Mouse (Mus musculus) kidney, adult 2 months (tissue): ENCODE data around the gene Gm42421. TPM values are rescaled to one million over a fixed set of nuclear protein-coding genes. Genes with fewer than 3 reads are reported as not detected.

Experiments
- DNase-seq: peaks from one replicate; pipeline ENCODE4 v3.0.0; 2021
- H3K27ac ChIP-seq: fragments of 200-500 bp; 2 replicates; pipeline ENCODE4 v1.5.1; 2012; ENCODE audit warnings: low read depth, low read length, control low read depth, inconsistent platforms; ENCODE audit not compliant: insufficient read depth
- H3K27me3 ChIP-seq: fragments of 200-500 bp; replicated peaks from 2 replicates; pipeline ENCODE4 v1.6.1; 2012; ENCODE audit warnings: mild to moderate bottlenecking, moderate library complexity, low read length, inconsistent platforms; ENCODE audit not compliant: control insufficient read depth, insufficient read depth
- H3K36me3 ChIP-seq: fragments of 200-500 bp; 2 replicates; pipeline ENCODE4 v1.6.1; 2012; ENCODE audit warnings: mild to moderate bottlenecking, moderate library complexity, low read length, inconsistent platforms; ENCODE audit not compliant: control insufficient read depth, insufficient read depth
- H3K4me1 ChIP-seq: fragments of 200-500 bp; 2 replicates; pipeline ENCODE4 v1.6.1; 2011; ENCODE audit warnings: low read length; ENCODE audit not compliant: control insufficient read depth, insufficient read depth
- H3K4me3 ChIP-seq: fragments of 200-500 bp; 2 replicates; pipeline ENCODE4 v1.5.1; 2011; ENCODE audit warnings: mild to moderate bottlenecking, low read depth, low read length, control low read depth; ENCODE audit not compliant: insufficient read depth
- CTCF ChIP-seq: fragments of 200-500 bp; conservative IDR thresholded peaks from 2 replicates; pipeline ENCODE4 v1.5.1; 2011; ENCODE audit warnings: low read depth, mild to moderate bottlenecking, control low read depth, low read length, moderate library complexity, mixed read lengths; ENCODE audit not compliant: insufficient read depth, insufficient read length
- POLR2A ChIP-seq: fragments of 200-500 bp; IDR thresholded peaks from one replicate; pipeline ENCODE4 v1.6.1; 2011; ENCODE audit warnings: low read depth, low read length, control low read depth
- WGBS: fragments of 180-500 bp; shearing (Covaris S2); methylation state at CpG from one replicate; pipeline ENCODE4 v1.1.7; 2018; 5-methylcytosine and 5-hydroxymethylcytosine counted together
- polyA plus RNA-seq: library from polyadenylated mRNA; depleted of rRNA; stranded (reverse); fragments of >200 nt; gene quantifications from 2 replicates; pipeline ENCODE4 v1.2.3, GENCODE M21; 2012

Gm42421 gene
- polyA plus RNA-seq, 1 experiment: not detected

DNA sequence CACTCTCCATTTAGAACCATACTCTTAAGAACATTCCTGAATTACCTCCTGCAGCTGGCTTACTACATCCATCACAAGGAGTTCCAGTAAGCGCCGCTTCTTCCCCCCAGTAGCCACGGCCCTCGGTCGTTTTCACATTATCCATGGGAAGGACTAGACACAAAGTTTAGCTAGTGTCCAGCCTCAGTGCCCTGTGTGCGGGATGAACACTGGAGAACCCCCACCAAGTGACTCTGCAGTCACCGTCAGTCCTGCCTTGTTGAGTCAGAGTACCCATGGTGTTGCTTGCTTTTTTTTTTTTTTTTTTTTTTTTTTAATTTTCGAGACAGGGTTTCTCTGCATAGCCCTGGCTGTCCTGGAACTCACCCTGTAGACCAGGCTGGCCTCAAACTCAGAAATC is 33.2 kb downstream of the Gm42421 start:
- no peak overlapping the region for H3K27ac ChIP-seq
- H3K4me1 ChIP-seq: no peaks in the 10 kb centered on the region
- no peaks in the 10 kb centered on the region for H3K27me3 ChIP-seq
- H3K36me3 ChIP-seq: no peaks in the 10 kb centered on the region
- no peak for DNase-seq
- TF ChIP-seq POLR2A (no peak), CTCF (no peak)
- H3K4me3 ChIP-seq: no peak overlapping the region
- 90% methylated on average over 7 of the region's 8 CpGs for WGBS

DNA sequence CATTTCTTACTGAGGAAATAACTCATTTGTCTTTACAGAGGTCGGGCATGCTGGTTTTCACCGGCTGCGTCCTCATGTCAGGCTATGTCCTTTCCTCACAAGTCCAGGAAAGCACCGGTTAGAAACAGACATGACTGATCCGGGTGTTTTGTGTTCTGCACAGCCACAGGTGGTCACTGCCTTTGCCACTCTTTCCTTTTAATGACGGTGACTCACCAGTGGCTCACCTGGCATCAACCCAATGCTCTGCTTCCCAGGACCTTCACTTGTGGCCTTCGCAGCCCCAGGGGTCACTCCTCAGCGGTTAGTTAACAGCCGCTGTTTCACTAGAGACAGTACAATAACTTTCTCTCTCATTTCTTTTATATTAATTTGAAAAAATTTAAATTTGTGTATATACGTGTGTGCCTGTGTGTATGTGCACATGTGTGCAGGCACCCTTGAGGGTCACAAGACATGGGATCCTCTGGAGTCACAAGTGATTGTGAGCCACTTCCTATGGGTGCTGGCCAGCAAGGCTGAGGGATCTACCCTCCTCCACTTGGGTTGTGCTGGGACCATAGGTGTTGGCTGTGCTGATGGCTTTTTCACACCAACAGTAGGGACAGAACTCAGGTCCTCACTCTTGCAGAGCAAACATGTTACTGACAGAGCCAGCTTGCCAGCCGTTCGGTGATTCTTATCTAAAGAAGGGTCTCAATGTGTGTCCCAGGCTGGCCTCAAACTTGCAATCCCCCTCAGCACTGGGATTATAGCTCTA is 37.8 kb downstream of the Gm42421 start:
- TF ChIP-seq POLR2A: no peak
- TF ChIP-seq CTCF: no peak
- H3K27ac ChIP-seq: no peak overlapping the region
- no peaks in the 10 kb centered on the region for H3K27me3 ChIP-seq
- WGBS: 70% methylated on average over 12 of the region's 12 CpGs
- no peak overlapping the region for H3K4me3 ChIP-seq
- DNase-seq: no peak
- H3K36me3 ChIP-seq: no peaks in the 10 kb centered on the region
- H3K4me1 ChIP-seq: no peaks in the 10 kb centered on the region

DNA sequence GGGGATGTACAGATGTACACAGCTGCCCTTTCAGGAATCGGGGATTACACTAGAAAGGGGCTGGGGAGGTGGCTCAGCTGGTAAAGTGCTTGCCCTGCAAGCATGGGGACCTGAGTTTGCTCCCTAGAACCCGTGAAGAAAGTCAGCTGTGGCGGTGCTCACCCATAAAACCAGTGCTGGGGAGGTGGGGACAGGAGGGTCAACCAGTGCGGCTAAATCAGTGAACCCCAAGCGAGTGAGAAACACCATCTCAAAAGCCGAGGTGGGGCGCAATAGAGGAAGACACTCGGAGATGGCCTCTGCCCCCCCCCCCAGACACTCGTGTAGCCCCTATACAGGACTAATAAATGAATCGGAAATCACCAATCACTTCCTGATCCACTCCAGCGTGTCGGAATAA is 38.7 kb downstream of the Gm42421 start:
- H3K27me3 ChIP-seq: no peaks in the 10 kb centered on the region
- H3K36me3 ChIP-seq: no peaks in the 10 kb centered on the region
- no peaks in the 10 kb centered on the region for H3K4me1 ChIP-seq
- no peak overlapping the region for H3K27ac ChIP-seq
- no peak for TF ChIP-seq POLR2A
- TF ChIP-seq CTCF: no peak
- 87% methylated on average over 12 of the region's 12 CpGs for WGBS
- no peak overlapping the region for H3K4me3 ChIP-seq
- DNase-seq: no peak

DNA sequence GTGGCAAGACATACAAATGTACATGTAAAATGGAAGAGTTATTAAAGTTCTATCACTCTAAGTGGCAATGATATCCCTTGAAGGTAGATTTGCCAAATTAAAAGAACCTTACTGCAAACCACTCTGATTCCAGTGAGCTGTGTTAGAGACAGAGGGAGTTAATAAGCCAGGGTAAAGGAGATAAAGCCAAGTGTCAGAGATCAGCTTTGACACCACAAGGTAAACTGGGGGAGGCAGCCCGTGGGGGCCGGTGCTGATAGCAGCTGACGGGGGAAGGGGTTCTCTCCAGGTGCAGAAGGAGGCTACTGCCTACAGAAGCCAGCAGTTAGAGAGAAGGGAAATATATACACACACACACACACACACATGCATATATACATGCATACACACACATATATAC is 44.7 kb downstream of the Gm42421 start:
- Histone ChIP-seq H3K27ac (no peak overlapping the region), H3K4me1 (no peaks in the 10 kb centered on the region), H3K36me3 (no peaks in the 10 kb centered on the region), H3K4me3 (no peak overlapping the region), H3K27me3 (no peaks in the 10 kb centered on the region)
- TF ChIP-seq POLR2A (no peak), CTCF (no peak)
- 61% methylated on average over 3 of the region's 3 CpGs for WGBS
- no peak for DNase-seq

DNA sequence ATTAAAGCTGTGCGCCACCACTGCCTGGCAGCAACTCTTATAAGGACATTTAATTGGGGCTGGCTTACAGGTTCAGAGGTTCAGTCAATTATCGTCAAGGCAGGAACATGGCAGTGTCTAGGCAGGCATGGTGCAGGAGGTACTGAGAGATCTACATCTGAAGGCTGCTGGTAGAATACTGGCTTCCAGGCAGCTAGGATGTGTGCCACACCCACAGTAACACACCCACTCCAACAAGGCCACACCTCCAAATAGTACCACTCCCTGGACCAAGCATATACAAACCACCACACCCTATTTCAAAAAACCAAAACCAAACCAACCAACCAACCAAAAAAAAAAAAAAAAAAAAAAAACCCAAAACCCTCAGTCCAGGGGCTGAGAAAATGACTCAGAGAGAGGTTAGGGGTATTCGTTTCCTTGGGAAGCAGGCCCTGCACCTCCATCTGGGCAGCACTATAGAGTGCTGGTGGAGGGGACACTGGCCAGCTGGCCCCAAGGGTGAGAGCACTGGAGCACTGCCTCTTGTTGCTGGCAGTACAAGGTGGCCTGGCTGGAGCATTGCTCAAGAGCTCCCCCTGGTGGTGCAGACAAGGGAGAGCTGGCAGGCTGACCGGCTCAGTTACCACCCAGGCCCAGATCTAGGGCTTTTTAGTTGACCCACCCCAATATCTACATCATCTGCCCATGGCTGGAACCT is 47.1 kb downstream of the Gm42421 start:
- Histone ChIP-seq H3K4me3 (no peak overlapping the region), H3K27me3 (no peaks in the 10 kb centered on the region), H3K36me3 (no peaks in the 10 kb centered on the region), H3K4me1 (no peaks in the 10 kb centered on the region), H3K27ac (no peak overlapping the region)
- WGBS: 54% methylated on average over 4 of the region's 4 CpGs
- peak; percentile 93 for TF ChIP-seq CTCF
- no peak for TF ChIP-seq POLR2A
- peak; percentile 54 for DNase-seq

DNA sequence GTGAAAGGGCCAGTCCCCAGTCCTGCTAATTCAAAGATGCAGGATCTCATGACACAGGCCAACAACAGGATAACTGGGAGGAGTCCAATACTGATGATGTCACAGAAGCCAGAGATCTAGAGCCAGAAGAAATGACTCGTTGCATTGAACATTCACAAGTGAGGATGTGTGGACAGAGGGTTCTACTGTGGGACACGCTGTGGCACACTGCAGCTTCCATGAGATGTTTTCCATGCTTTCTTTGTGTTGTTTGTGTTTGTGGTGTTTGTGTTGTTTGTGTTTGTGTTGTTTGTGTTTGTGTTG is 47.6 kb downstream of the Gm42421 start:
- H3K27ac ChIP-seq: no peak overlapping the region
- no peak overlapping the region for H3K4me3 ChIP-seq
- no peaks in the 10 kb centered on the region for H3K36me3 ChIP-seq
- H3K27me3 ChIP-seq: no peaks in the 10 kb centered on the region
- TF ChIP-seq POLR2A (no peak), CTCF (no peak)
- WGBS: 45% methylated on average over 2 of the region's 2 CpGs
- no peak for DNase-seq
- H3K4me1 ChIP-seq: no peaks in the 10 kb centered on the region

DNA sequence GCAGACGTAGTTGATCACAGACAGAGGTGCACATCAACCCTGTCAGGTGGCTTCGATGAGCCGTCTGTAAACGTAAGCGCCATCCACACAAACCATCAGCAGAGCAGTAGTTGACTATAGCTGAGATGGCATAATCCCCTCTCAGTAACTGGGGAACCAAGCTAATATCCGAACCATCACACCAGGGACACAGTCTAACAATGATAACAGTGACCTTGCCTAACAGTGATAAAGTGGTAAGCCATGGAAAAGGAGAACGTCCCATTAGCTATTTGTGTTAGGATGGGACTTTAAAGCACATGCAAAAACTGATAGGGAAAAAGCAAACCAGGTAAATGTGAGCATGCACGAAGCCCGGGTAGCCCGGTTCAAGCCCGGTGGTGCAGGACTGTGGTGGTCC is 48.3 kb downstream of the Gm42421 start:
- 91% methylated on average over 11 of the region's 11 CpGs for WGBS
- Histone ChIP-seq H3K27ac (no peak overlapping the region), H3K27me3 (no peaks in the 10 kb centered on the region), H3K4me3 (no peak overlapping the region), H3K36me3 (no peaks in the 10 kb centered on the region), H3K4me1 (no peaks in the 10 kb centered on the region)
- no peak for DNase-seq
- TF ChIP-seq CTCF (no peak), POLR2A (no peak)

DNA sequence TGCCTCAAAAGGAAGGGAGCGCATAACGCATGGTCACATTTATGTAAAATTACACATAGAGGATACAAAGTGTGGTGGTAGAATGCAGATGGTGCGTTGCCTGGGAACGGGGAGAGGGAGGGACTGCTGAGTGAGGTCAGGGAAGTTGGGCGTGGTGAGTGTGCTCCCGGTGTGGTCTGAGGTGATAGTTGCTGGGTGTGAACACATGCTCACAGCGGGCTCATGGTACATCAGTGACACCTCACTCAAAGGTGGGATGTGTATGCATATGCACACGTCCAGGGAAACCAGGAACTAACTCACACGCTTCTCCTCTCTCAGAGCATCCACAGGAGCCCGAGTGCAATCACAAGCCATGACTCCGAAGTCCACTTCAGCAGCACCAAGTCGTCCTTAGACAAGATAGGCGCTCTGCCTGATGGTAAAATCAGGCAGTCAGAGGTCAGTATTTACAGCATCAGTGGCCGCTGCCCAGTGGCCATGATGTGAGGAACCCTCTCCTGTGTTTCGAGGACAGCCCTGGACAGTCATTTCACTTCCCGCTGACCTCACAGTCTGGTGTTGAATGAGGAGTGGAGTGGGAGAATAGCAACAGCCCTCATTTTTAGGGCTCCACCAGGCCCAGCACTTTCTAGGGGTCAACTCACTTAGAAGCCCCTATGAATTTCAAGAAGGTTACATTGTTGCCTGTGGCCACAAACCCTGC is 48.9 kb downstream of the Gm42421 start:
- Histone ChIP-seq H3K27ac (no peak overlapping the region), H3K4me3 (no peak overlapping the region), H3K27me3 (no peaks in the 10 kb centered on the region), H3K4me1 (no peaks in the 10 kb centered on the region), H3K36me3 (no peaks in the 10 kb centered on the region)
- no peak for DNase-seq
- TF ChIP-seq CTCF (no peak), POLR2A (no peak)
- WGBS: 73% methylated on average over 16 of the region's 16 CpGs
